Mouse (Mus musculus): ENCODE results near the gene Tcf12. TPM values are rescaled to one million over a fixed set of nuclear protein-coding genes. Genes with fewer than 3 reads are reported as not detected.

Gene Tcf12
- polyA plus RNA-seq, 1 experiment = 52.1 TPM

DNA sequence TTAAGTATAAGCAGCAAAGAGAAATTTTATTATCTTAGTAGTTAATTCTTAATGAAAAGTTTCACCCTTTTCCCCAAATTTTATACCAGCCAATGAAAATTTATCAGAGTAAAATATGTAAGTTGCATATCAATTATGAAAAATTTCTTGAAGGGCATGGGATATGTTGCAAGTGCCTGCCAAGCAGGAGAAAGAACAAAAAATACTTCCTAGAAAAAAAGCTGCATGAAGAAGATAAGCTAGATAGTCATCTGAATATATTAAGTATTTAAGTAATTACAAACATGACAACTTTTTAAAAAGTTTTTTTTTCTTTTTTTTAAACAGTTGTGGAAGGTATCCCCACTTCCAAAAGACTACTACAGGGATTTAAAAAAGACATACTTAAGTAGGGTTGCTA is 179.7 kb downstream of the Tcf12 start:
- H3K4me1 ChIP-seq (ENCODE audit: control insufficient read depth, insufficient read depth, insufficient read length) = no peaks in the 10 kb centered on the region
- H3K27me3 ChIP-seq (ENCODE audit: control insufficient read depth, insufficient read depth, low read length) = no peaks in the 10 kb centered on the region
- no peak overlapping the region for H3K27ac ChIP-seq (ENCODE audit: insufficient read depth, low read length)
- TF ChIP-seq CTCF (IDR thresholded peaks at IDR 0.05; ENCODE audit: extremely low read depth, insufficient read depth, insufficient read length, insufficient replicate concordance) (no peak), POLR2A (IDR thresholded peaks at IDR 0.05; ENCODE audit: low read depth, low read length) (no peak)
- H3K36me3 ChIP-seq (ENCODE audit: control insufficient read depth, insufficient read depth, low read length) = no peaks in the 10 kb centered on the region
- no peak for DNase-seq (ENCODE audit: low read depth in 1 of 2, low spot score in 2 of 2)
- no peak overlapping the region for H3K4me3 ChIP-seq (ENCODE audit: extremely low read depth, insufficient read depth, insufficient read length)

- H3K4me3 ChIP-seq (ENCODE audit: extremely low read depth, insufficient read depth, insufficient read length) = no peak overlapping the region
- no peaks in the 10 kb centered on the region for H3K36me3 ChIP-seq (ENCODE audit: control insufficient read depth, insufficient read depth, low read length)
- WGBS = 77% methylated on average over 8 of the region's 8 CpGs
- no peak for DNase-seq (ENCODE audit: low read depth in 1 of 2, low spot score in 2 of 2)
- no peak overlapping the region for H3K27ac ChIP-seq (ENCODE audit: insufficient read depth, low read length)
- TF ChIP-seq CTCF (IDR thresholded peaks at IDR 0.05; ENCODE audit: extremely low read depth, insufficient read depth, insufficient read length, insufficient replicate concordance) = no peak
- H3K27me3 ChIP-seq (ENCODE audit: control insufficient read depth, insufficient read depth, low read length) = no peaks in the 10 kb centered on the region
- H3K4me1 ChIP-seq (ENCODE audit: control insufficient read depth, insufficient read depth, insufficient read length) = no peaks in the 10 kb centered on the region
These were observed 180.3 kb downstream of the Tcf12 start for GRCm38 (mm10) chr9:71931358-71931715.

GRCm38 (mm10) chr9:71930431-71931357 is 181.0 kb downstream of the Tcf12 start:
- DNase-seq (ENCODE audit: low read depth in 1 of 2, low spot score in 2 of 2) = no peak
- no peaks in the 10 kb centered on the region for H3K27me3 ChIP-seq (ENCODE audit: control insufficient read depth, insufficient read depth, low read length)
- WGBS = 89% methylated on average over 3 of the region's 3 CpGs
- TF ChIP-seq POLR2A (IDR thresholded peaks at IDR 0.05; ENCODE audit: low read depth, low read length) (no peak), CTCF (IDR thresholded peaks at IDR 0.05; ENCODE audit: extremely low read depth, insufficient read depth, insufficient read length, insufficient replicate concordance) (no peak)
- H3K4me3 ChIP-seq (ENCODE audit: extremely low read depth, insufficient read depth, insufficient read length) = no peak overlapping the region
- H3K27ac ChIP-seq (ENCODE audit: insufficient read depth, low read length) = no peak overlapping the region
- H3K4me1 ChIP-seq (ENCODE audit: control insufficient read depth, insufficient read depth, insufficient read length) = no peaks in the 10 kb centered on the region
- H3K36me3 ChIP-seq (ENCODE audit: control insufficient read depth, insufficient read depth, low read length) = no peaks in the 10 kb centered on the region

DNA sequence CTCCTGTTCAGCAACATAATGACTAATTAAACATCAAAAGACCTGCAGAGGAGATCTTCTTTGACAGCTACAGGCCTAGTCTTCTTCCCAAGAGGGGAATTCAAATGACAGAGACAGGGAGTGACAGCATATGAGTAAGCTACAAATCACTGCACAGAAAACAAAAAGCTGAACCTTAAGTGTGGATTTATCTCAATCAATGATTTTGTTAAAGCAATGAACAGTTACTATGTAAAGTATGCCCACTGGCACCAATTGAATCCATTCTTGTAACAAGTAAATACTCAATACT is 195.1 kb downstream of the Tcf12 start:
- Histone ChIP-seq H3K4me3 (ENCODE audit: extremely low read depth, insufficient read depth, insufficient read length) (no peak overlapping the region), H3K36me3 (ENCODE audit: control insufficient read depth, insufficient read depth, low read length) (peaks cover 7% of the 10 kb centered on the region; the same call in 1 of the 2 replicates), H3K27me3 (ENCODE audit: control insufficient read depth, insufficient read depth, low read length) (no peaks in the 10 kb centered on the region), H3K4me1 (ENCODE audit: control insufficient read depth, insufficient read depth, insufficient read length) (no peaks in the 10 kb centered on the region), H3K27ac (ENCODE audit: insufficient read depth, low read length) (no peak overlapping the region)
- TF ChIP-seq POLR2A (IDR thresholded peaks at IDR 0.05; ENCODE audit: low read depth, low read length) (no peak), CTCF (IDR thresholded peaks at IDR 0.05; ENCODE audit: extremely low read depth, insufficient read depth, insufficient read length, insufficient replicate concordance) (no peak)
- no peak for DNase-seq (ENCODE audit: low read depth in 1 of 2, low spot score in 2 of 2)

DNA sequence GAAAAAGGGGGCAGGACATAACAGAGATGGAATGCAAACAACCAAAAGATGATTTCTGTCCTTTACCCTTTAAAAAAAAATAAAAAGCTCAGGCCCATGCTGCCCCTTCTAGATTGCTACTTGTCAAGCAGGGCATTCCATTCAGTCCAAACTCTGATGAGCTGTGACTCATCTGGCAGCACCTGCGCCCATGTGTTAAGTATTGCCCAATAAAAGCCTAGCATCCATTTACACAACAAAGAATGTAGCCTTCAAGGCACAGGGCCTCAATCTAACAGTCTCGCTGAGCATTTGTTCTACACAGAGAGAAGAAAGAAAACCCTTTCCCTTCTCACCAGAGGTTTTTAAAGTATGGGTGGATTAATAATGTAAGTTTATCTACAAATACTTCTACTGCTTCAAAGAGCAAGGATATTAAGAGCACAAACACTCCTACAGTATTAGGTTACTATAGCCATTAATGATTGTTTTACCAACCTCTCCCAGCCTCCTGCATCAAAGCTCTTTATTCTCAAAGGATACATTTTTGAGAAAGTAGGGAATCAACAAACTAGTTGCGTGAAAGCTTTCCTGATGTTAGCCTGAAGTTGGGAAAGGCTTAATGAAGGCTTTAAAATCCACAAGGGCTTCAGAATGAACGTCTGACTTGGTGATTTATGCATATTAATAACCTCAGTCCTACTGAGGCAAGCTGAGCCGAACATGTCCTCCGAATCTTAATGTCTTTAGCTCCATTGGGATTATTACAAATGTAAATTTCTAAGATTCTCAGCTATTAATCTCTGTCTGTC is 195.6 kb downstream of the Tcf12 start:
- no peak for TF ChIP-seq CTCF (IDR thresholded peaks at IDR 0.05; ENCODE audit: extremely low read depth, insufficient read depth, insufficient read length, insufficient replicate concordance)
- TF ChIP-seq POLR2A (IDR thresholded peaks at IDR 0.05; ENCODE audit: low read depth, low read length) = no peak
- no peak for DNase-seq (ENCODE audit: low read depth in 1 of 2, low spot score in 2 of 2)
- no peak overlapping the region for H3K27ac ChIP-seq (ENCODE audit: insufficient read depth, low read length)
- H3K4me3 ChIP-seq (ENCODE audit: extremely low read depth, insufficient read depth, insufficient read length) = no peak overlapping the region
- H3K4me1 ChIP-seq (ENCODE audit: control insufficient read depth, insufficient read depth, insufficient read length) = no peaks in the 10 kb centered on the region
- peaks cover 6% of the 10 kb centered on the region; the same call in 1 of the 2 replicates for H3K36me3 ChIP-seq (ENCODE audit: control insufficient read depth, insufficient read depth, low read length)
- 94% methylated on average over 6 of the region's 6 CpGs for WGBS
- H3K27me3 ChIP-seq (ENCODE audit: control insufficient read depth, insufficient read depth, low read length) = no peaks in the 10 kb centered on the region

DNA sequence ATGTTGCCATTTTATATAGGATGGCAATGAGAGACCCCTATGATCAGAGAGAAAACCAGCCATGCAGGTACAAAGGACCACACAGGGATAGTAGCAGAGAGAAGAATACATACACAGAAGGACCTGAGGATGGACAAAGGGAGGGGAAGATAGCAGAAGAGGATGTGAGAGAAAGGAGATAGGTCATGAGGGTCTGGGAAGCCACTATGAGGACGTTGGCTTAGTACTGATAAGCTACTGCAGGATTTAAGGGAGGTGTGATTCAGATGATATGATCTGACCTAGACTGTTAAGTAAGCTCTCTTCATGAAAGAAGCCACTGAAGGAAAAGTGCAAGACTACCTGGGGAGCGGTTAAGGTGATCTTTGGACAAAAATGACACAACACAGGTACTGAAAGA is 205.1 kb downstream of the Tcf12 start:
- WGBS = 71% methylated on average over 2 of the region's 2 CpGs
- H3K4me1 ChIP-seq (ENCODE audit: control insufficient read depth, insufficient read depth, insufficient read length) = no peaks in the 10 kb centered on the region
- H3K27ac ChIP-seq (ENCODE audit: insufficient read depth, low read length) = no peak overlapping the region
- DNase-seq (ENCODE audit: low read depth in 1 of 2, low spot score in 2 of 2) = no peak
- TF ChIP-seq POLR2A (IDR thresholded peaks at IDR 0.05; ENCODE audit: low read depth, low read length) (no peak), CTCF (IDR thresholded peaks at IDR 0.05; ENCODE audit: extremely low read depth, insufficient read depth, insufficient read length, insufficient replicate concordance) (no peak)
- H3K36me3 ChIP-seq (ENCODE audit: control insufficient read depth, insufficient read depth, low read length) = peaks cover 2% of the 10 kb centered on the region; the same call in 1 of the 2 replicates
- no peaks in the 10 kb centered on the region for H3K27me3 ChIP-seq (ENCODE audit: control insufficient read depth, insufficient read depth, low read length)
- H3K4me3 ChIP-seq (ENCODE audit: extremely low read depth, insufficient read depth, insufficient read length) = no peak overlapping the region

GRCm38 (mm10) chr9:71898852-71899251 is 212.8 kb downstream of the Tcf12 start:
- Histone ChIP-seq H3K27ac (ENCODE audit: insufficient read depth, low read length) (no peak overlapping the region), H3K4me3 (ENCODE audit: extremely low read depth, insufficient read depth, insufficient read length) (no peak overlapping the region), H3K36me3 (ENCODE audit: control insufficient read depth, insufficient read depth, low read length) (no peaks in the 10 kb centered on the region), H3K4me1 (ENCODE audit: control insufficient read depth, insufficient read depth, insufficient read length) (no peaks in the 10 kb centered on the region), H3K27me3 (ENCODE audit: control insufficient read depth, insufficient read depth, low read length) (no peaks in the 10 kb centered on the region)
- 86% methylated on average over 5 of the region's 5 CpGs for WGBS
- no peak for DNase-seq (ENCODE audit: low read depth in 1 of 2, low spot score in 2 of 2)
- TF ChIP-seq CTCF (IDR thresholded peaks at IDR 0.05; ENCODE audit: extremely low read depth, insufficient read depth, insufficient read length, insufficient replicate concordance) (no peak), POLR2A (IDR thresholded peaks at IDR 0.05; ENCODE audit: low read depth, low read length) (no peak)

Data from spleen, adult 2 months (tissue).